Mouse (Mus musculus) limb, embryonic 11.5 days (tissue): ENCODE measurements around the gene Rapgef2. TPM values are rescaled to one million over a fixed set of nuclear protein-coding genes. Genes with fewer than 3 reads are reported as not detected.

ENCODE experiments used
- ATAC-seq: fragments of 200-750 bp; cut with Nextera tagmentation; 2 replicates; pipeline ENCODE4 v1.8.0; 2017; ENCODE audit warnings: low read depth; ENCODE audit not compliant: insufficient number of reproducible peaks, low FRiP score, low TSS enrichment
- DNase-seq: peaks from one replicate; pipeline ENCODE4 v3.0.0-alpha.2; 2015; ENCODE audit warnings: low spot score
- H3K27ac ChIP-seq: fragments of 300-500 bp; sonication (generic); replicated peaks from 2 replicates; pipeline ENCODE4 v1.5.1; 2014; ENCODE audit warnings: low read depth, mild to moderate bottlenecking, low read length
- H3K27me3 ChIP-seq: fragments of 300-500 bp; sonication (generic); 2 replicates; pipeline ENCODE4 v1.6.1; 2014; ENCODE audit warnings: mild to moderate bottlenecking, low read length, mixed read lengths; ENCODE audit not compliant: control insufficient read depth, insufficient read depth
- H3K36me3 ChIP-seq: fragments of 300-500 bp; sonication (generic); 2 replicates; pipeline ENCODE4 v1.6.1; 2014; ENCODE audit warnings: mild to moderate bottlenecking, low read length, moderate library complexity, mixed read lengths; ENCODE audit not compliant: control insufficient read depth, insufficient read depth
- H3K4me1 ChIP-seq: fragments of 300-500 bp; sonication (generic); 2 replicates; pipeline ENCODE4 v1.6.1; 2014; ENCODE audit warnings: low read length, mixed read lengths; ENCODE audit not compliant: control insufficient read depth, insufficient read depth
- H3K4me2 ChIP-seq: fragments of 300-500 bp; sonication (generic); 2 replicates; pipeline ENCODE4 v1.6.1; 2014; ENCODE audit warnings: low read depth, mild to moderate bottlenecking, moderate library complexity; ENCODE audit not compliant: severe bottlenecking
- H3K4me3 ChIP-seq: fragments of 300-500 bp; sonication (generic); 2 replicates; pipeline ENCODE4 v1.5.1; 2014; ENCODE audit warnings: low read depth, low read length
- H3K9ac ChIP-seq: fragments of 300-500 bp; sonication (generic); 2 replicates; pipeline ENCODE4 v1.6.1; 2014; ENCODE audit warnings: mild to moderate bottlenecking, low read length
- H3K9me3 ChIP-seq: fragments of 300-500 bp; sonication (generic); 2 replicates; pipeline ENCODE4 v1.6.1; 2016; ENCODE audit warnings: low read length; ENCODE audit not compliant: control insufficient read depth
- WGBS: fragments of 180-500 bp; shearing (Covaris S2); extraction: QIAGEN DNeasy Blood & Tissue Kit; methylation state at CpG from one replicate; pipeline ENCODE4 v1.1.7; 2014; 5-methylcytosine and 5-hydroxymethylcytosine counted together
- polyA plus RNA-seq: library from polyadenylated mRNA; unstranded; fragments of >200 nt; fragmentation: Nextera tagmentation; extraction: Ambion mirVana; gene quantifications from 2 replicates; pipeline ENCODE4 v1.2.1, GENCODE M21; 2014

Rapgef2 gene
- polyA plus RNA-seq, 1 experiment from 2014 or later, result 5.6 TPM

DNA sequence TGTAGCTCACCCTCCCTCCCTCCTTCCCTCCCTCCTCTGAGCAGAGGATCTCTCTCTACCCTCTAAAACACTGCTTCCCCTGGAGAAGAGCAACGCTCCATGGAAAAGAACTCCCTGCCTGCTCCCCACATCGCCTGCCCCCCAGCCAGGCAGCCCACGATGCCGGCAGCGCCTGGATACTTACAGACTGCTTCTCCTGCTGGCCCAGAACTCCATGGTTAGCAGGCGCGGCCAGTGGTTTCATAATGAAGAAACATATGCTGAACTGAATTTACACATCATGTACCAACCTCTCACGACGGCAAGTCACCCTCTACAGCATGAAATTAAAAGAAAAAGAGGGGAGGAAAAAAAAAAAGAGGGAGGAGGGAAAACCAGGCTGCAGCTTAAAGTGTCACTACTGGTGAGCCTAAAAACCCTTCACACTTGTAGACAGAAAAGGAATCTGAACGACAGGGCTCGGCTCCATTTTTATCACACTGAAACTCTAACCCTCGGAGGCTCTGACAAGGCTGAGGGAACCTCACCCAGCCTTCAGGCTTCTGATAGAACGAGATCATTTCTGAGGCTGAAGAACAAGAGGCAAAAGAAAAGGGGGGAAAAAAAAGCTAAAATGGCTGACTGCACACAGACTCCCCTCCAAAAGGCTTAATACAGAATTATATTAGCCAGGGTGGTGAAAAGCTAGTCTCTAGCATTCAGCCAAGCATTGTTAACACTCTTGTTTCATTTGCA, 141.5 kb downstream of the Rapgef2 start:
- no peak overlapping the region; the same call in 1 of the 2 replicates for H3K27ac ChIP-seq
- no peak overlapping the region for H3K4me2 ChIP-seq
- peaks cover 10% of the 10 kb centered on the region for H3K4me1 ChIP-seq
- no peaks in the 10 kb centered on the region for H3K9me3 ChIP-seq
- no peaks in the 10 kb centered on the region for H3K36me3 ChIP-seq
- H3K27me3 ChIP-seq, result no peaks in the 10 kb centered on the region
- no peak for ATAC-seq
- no peak overlapping the region for H3K4me3 ChIP-seq
- H3K9ac ChIP-seq, result no peak overlapping the region
- 41% methylated on average over 13 of the region's 13 CpGs for whole genome bisulfite sequencing
- no peak for DNase-seq

DNA sequence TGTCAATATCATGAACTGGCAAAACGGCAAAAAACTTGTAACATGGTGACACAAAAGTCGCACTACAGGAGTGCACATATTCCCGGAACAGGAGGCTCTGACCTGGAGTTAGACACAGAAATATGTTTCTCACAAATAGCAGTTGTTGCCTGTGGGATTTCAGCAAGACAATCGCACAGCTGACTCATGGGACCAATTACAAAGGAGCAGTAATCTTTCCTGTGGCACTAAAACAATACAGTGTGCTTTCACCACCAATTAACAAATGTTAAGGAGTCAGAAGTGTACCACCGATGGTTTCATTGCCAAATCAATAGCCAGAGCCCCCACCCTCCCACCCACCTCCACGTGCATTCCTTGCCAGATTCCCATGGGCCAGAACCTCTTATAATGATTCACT, 142.2 kb downstream of the Rapgef2 start:
- H3K36me3 ChIP-seq, result no peaks in the 10 kb centered on the region
- no peaks in the 10 kb centered on the region for H3K27me3 ChIP-seq
- H3K9me3 ChIP-seq, result no peaks in the 10 kb centered on the region
- WGBS, result 77% methylated on average over 6 of the region's 6 CpGs
- no peak overlapping the region for H3K4me3 ChIP-seq
- no peak for DNase-seq
- H3K9ac ChIP-seq, result no peak overlapping the region
- H3K4me2 ChIP-seq, result no peak overlapping the region
- no peak overlapping the region for H3K27ac ChIP-seq
- peaks cover 10% of the 10 kb centered on the region for H3K4me1 ChIP-seq
- no peak for ATAC-seq

DNA sequence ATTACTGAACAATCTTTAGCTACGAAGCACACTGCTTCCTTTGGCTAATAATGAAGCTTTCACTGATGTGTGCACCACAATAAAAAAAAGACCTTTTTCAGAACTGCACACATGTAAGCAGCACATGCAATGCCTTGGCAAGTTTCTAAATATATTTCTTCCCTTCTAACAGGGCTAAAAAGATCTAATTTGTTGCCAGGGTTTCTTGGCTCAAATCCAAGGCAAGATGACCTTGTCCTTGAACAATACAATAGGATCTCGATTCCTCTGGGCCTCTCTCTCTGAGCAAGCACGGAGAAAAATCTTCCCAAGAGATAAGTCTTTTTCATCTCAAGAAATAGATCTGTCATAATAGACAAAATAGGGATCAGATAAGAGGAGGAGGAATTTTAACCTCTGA, 147.1 kb downstream of the Rapgef2 start:
- no peak overlapping the region for H3K27ac ChIP-seq
- no peaks in the 10 kb centered on the region for H3K4me1 ChIP-seq
- H3K9me3 ChIP-seq, result no peaks in the 10 kb centered on the region
- H3K36me3 ChIP-seq, result no peaks in the 10 kb centered on the region
- WGBS, result 81% methylated on average over 3 of the region's 3 CpGs
- H3K4me3 ChIP-seq, result no peak overlapping the region
- ATAC-seq, result no peak
- H3K4me2 ChIP-seq, result no peak overlapping the region
- no peak for DNase-seq
- no peaks in the 10 kb centered on the region for H3K27me3 ChIP-seq
- H3K9ac ChIP-seq, result no peak overlapping the region

DNA sequence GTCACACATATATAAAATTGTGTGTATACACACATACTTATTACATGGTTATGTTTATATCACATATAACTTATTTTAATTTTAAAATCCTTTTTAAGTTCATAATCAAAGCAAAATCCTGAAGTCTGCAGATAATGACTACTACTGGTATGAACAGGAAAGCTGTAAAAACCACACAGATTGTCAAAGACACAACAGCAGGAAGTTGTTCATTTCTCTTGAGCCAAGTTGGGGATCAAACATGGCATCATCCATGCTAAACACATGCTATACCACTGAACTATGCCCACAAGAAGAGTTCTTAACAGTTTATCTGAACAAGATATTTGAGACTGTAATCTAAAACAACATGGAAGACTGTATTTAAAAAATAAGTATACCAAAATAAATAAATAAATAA, 147.7 kb downstream of the Rapgef2 start:
- H3K27me3 ChIP-seq, result no peaks in the 10 kb centered on the region
- no peak overlapping the region for H3K4me2 ChIP-seq
- no peak overlapping the region for H3K27ac ChIP-seq
- DNase-seq, result no peak
- H3K9me3 ChIP-seq, result no peaks in the 10 kb centered on the region
- H3K9ac ChIP-seq, result no peak overlapping the region
- H3K4me1 ChIP-seq, result no peaks in the 10 kb centered on the region
- H3K4me3 ChIP-seq, result no peak overlapping the region
- ATAC-seq, result no peak
- H3K36me3 ChIP-seq, result no peaks in the 10 kb centered on the region

DNA sequence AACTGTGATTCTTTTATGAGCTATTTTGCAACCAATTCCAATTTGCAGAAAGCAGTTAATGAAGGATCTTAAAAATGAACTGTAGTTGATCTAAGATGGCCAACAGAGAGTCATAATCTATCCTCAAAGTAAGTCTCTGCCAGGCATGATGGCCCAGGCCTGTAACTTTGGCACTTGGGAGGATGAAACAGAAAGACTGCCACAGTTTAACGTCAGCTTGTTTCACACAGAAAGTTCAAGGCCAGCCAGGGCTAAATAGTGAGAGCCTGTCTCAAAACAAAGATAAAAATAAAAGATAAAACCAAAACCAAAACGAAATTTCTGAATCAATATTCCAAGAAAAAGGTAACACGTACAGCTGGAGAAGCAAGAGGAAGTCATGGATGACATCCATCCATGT, 155.3 kb downstream of the Rapgef2 start:
- no peak overlapping the region for H3K9ac ChIP-seq
- ATAC-seq, result no peak
- DNase-seq, result no peak
- WGBS, result 85% methylated on average over 3 of the region's 3 CpGs
- H3K27ac ChIP-seq, result no peak overlapping the region
- no peaks in the 10 kb centered on the region for H3K27me3 ChIP-seq
- no peak overlapping the region for H3K4me3 ChIP-seq
- H3K4me2 ChIP-seq, result no peak overlapping the region
- H3K36me3 ChIP-seq, result no peaks in the 10 kb centered on the region
- no peaks in the 10 kb centered on the region for H3K9me3 ChIP-seq
- H3K4me1 ChIP-seq, result no peaks in the 10 kb centered on the region

DNA sequence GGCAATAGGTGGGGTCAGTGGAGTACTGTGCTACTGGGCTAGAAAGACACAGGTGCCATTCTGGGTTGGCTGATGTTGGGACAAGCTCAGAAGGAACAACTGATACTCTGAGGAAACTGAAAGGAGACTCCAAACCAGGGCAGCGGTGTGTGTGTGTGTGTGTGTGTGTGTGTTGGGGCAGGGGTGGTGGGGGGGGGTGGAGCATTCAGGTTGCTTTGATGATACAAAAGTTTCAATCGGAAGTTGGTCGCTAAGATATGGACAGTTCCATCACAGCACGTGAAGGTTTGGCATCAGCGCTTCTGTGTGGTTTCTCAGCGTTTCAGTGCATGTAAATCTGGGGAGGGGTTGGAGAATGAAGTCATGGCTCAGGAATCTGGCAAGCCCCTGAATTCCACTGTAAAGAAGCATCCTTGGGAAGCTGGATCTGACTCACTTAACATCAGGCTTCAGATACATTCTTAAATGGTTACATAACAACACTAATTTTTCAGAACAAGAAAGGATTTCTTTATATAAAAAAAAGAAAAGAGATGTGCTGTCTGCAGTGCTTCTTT, 157.2 kb downstream of the Rapgef2 start:
- no peak overlapping the region for H3K9ac ChIP-seq
- H3K36me3 ChIP-seq, result no peaks in the 10 kb centered on the region
- no peak overlapping the region for H3K4me2 ChIP-seq
- no peak overlapping the region for H3K4me3 ChIP-seq
- 86% methylated on average over 6 of the region's 6 CpGs for WGBS
- H3K4me1 ChIP-seq, result no peaks in the 10 kb centered on the region
- no peaks in the 10 kb centered on the region for H3K27me3 ChIP-seq
- H3K9me3 ChIP-seq, result no peaks in the 10 kb centered on the region
- no peak for ATAC-seq
- H3K27ac ChIP-seq, result no peak overlapping the region
- DNase-seq, result no peak

DNA sequence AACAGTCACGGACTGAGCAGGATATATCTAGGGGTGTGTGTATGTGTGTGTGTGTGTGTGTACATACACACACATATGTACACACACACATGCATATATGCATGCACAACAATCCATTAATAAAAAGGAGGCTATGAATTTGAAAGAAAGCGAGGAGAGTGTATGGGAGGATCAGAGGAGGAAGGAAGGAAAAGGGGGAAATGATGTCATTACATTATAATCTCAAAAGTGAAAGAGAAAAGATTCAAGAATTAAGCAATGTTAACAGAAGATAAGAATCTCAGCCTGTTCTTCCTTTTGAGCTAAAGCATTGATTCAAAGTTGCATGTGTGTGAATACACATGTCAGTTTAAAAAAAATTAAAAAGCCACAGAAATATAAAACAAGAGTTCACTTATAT, 158.5 kb downstream of the Rapgef2 start:
- 90% methylated on average over 2 of the region's 2 CpGs for WGBS
- Histone ChIP-seq H3K27ac (no peak overlapping the region), H3K9ac (no peak overlapping the region)

DNA sequence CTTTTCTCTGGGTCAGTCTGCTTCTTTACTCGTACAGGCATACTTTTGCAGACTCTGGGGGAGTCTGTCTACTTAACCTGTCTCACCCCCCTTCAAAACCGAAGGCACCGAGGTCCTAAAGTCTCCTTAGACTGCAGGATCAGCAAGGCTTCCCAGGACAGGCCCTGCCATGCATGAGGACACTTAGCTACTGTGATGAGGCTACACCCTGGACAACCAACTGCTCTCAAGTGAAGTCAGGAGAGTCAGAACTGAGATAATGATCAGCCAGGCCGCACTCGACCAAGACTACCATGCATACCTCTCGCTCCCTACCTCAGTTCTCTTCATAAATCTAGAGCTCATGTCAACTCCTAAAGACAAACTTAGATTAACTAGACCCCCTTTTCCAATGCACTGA, 159.5 kb downstream of the Rapgef2 start:
- Histone ChIP-seq H3K36me3 (no peaks in the 10 kb centered on the region), H3K9me3 (no peaks in the 10 kb centered on the region), H3K27me3 (no peaks in the 10 kb centered on the region), H3K9ac (no peak overlapping the region), H3K4me3 (no peak overlapping the region), H3K27ac (no peak overlapping the region), H3K4me1 (no peaks in the 10 kb centered on the region), H3K4me2 (no peak overlapping the region)
- DNase-seq, result no peak
- WGBS, result 89% methylated on average over 6 of the region's 6 CpGs
- no peak for ATAC-seq

More for the DNA sequence above, 158.5 kb downstream of the Rapgef2 start:
- no peak for DNase-seq
- ATAC-seq, result no peak
- Histone ChIP-seq H3K4me3 (no peak overlapping the region), H3K27me3 (no peaks in the 10 kb centered on the region), H3K36me3 (no peaks in the 10 kb centered on the region), H3K9me3 (no peaks in the 10 kb centered on the region), H3K4me2 (no peak overlapping the region), H3K4me1 (no peaks in the 10 kb centered on the region)

DNA sequence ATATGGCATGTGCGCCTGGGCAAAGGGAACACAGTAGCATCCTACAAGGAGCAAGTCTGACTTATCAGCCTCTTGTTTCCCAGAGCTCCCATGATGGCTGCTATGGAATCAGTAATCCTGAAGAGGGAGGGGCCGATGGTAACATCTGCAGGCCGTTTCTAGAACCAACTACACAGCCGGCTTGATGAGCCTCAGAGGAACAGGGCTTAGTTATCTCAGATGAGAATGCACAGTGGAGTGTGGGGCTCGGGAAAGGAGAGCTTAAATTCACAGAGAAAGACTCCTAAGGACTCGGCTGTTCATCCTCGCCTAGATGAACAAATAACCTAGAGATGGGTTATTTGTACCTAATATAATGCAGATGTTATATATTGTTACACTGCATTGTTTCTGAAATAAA, 164.9 kb downstream of the Rapgef2 start:
- Histone ChIP-seq H3K9ac (no peak overlapping the region), H3K4me3 (no peak overlapping the region), H3K27ac (no peak overlapping the region), H3K27me3 (no peaks in the 10 kb centered on the region), H3K4me2 (no peak overlapping the region), H3K36me3 (no peaks in the 10 kb centered on the region), H3K9me3 (no peaks in the 10 kb centered on the region), H3K4me1 (no peaks in the 10 kb centered on the region)
- no peak for DNase-seq
- no peak for ATAC-seq
- 80% methylated on average over 7 of the region's 7 CpGs for WGBS
